Mouse (Mus musculus): ENCODE measurements at regions not wholly inside any gene's neighbourhood (a gene's known extent, or its start where the extent isn't known, plus 50 kb on each side); places are given as distances from the start of the nearest gene placed in this dataset.

- no peaks in the 10 kb centered on the region for H3K36me3 ChIP-seq
- DNase-seq (ENCODE audit: low spot score): no peak
- 72% methylated on average over 6 of the region's 6 CpGs for WGBS
- no peaks in the 10 kb centered on the region for H3K4me1 ChIP-seq
- no peak overlapping the region for H3K27ac ChIP-seq
- no peaks in the 10 kb centered on the region for H3K27me3 ChIP-seq (ENCODE audit: insufficient read depth, poor library complexity, severe bottlenecking)
- H3K9me3 ChIP-seq: no peaks in the 10 kb centered on the region
- H3K4me3 ChIP-seq: no peak overlapping the region
Observed at GRCm38 (mm10) chr14:110125936-110126710, 628.8 kb downstream of the Slitrk6 start.

- H3K27ac ChIP-seq: no peak overlapping the region
- 78% methylated on average over 3 of the region's 3 CpGs for WGBS
- no peak for DNase-seq (ENCODE audit: low spot score)
- no peaks in the 10 kb centered on the region for H3K9me3 ChIP-seq
- H3K36me3 ChIP-seq: no peaks in the 10 kb centered on the region
- H3K27me3 ChIP-seq (ENCODE audit: insufficient read depth, poor library complexity, severe bottlenecking): no peaks in the 10 kb centered on the region
- no peak overlapping the region for H3K4me3 ChIP-seq
- H3K4me1 ChIP-seq: no peaks in the 10 kb centered on the region
Observed at GRCm38 (mm10) chr14:110122710-110123109, 632.2 kb downstream of the Slitrk6 start.

- DNase-seq (ENCODE audit: low spot score): no peak
- Histone ChIP-seq H3K4me3 (no peak overlapping the region), H3K27ac (no peak overlapping the region), H3K27me3 (ENCODE audit: insufficient read depth, poor library complexity, severe bottlenecking) (no peaks in the 10 kb centered on the region), H3K36me3 (no peaks in the 10 kb centered on the region), H3K9me3 (no peaks in the 10 kb centered on the region), H3K4me1 (no peaks in the 10 kb centered on the region)
- 74% methylated on average over 4 of the region's 4 CpGs for WGBS
Observed at GRCm38 (mm10) chr14:110115578-110115977, 639.4 kb downstream of the Slitrk6 start.

DNA sequence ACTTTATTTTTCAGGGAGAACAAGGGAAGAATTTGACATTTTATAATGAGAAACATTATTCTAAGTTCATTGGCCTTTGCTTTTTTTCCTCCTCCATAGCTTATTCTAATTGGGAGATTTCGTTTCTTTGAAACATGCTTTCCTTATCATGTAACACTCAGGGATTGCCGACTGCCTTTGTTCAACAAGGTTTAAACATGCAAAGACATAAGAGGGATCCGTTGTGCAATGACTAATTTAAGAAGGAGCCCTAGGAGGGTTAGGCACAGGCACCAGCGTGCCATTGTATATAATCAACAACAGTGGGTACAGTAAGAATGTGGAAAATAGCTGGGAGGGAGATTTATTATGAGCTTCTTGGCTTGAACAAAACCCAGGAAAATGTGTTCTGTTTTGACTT is 654.1 kb downstream of the Slitrk6 start:
- WGBS: 74% methylated on average over 4 of the region's 4 CpGs
- Histone ChIP-seq H3K36me3 (no peaks in the 10 kb centered on the region), H3K27me3 (ENCODE audit: insufficient read depth, poor library complexity, severe bottlenecking) (no peaks in the 10 kb centered on the region), H3K9me3 (no peaks in the 10 kb centered on the region), H3K27ac (no peak overlapping the region), H3K4me3 (no peak overlapping the region), H3K4me1 (no peaks in the 10 kb centered on the region)
- no peak for DNase-seq (ENCODE audit: low spot score)

GRCm38 (mm10) chr14:110078351-110078750 is 676.6 kb downstream of the Slitrk6 start:
- H3K4me3 ChIP-seq: no peak overlapping the region
- H3K27me3 ChIP-seq (ENCODE audit: insufficient read depth, poor library complexity, severe bottlenecking): no peaks in the 10 kb centered on the region
- H3K4me1 ChIP-seq: no peaks in the 10 kb centered on the region
- no peak overlapping the region for H3K27ac ChIP-seq
- no peak for DNase-seq (ENCODE audit: low spot score)
- 85% methylated on average over 6 of the region's 6 CpGs for WGBS
- no peaks in the 10 kb centered on the region for H3K36me3 ChIP-seq
- no peaks in the 10 kb centered on the region for H3K9me3 ChIP-seq

GRCm38 (mm10) chr14:110047748-110048147 is 707.2 kb downstream of the Slitrk6 start:
- no peaks in the 10 kb centered on the region for H3K36me3 ChIP-seq
- DNase-seq (ENCODE audit: low spot score): no peak
- H3K27me3 ChIP-seq (ENCODE audit: insufficient read depth, poor library complexity, severe bottlenecking): no peaks in the 10 kb centered on the region
- H3K27ac ChIP-seq: no peak overlapping the region
- H3K4me3 ChIP-seq: no peak overlapping the region
- WGBS: 94% methylated on average over 3 of the region's 3 CpGs
- H3K4me1 ChIP-seq: no peaks in the 10 kb centered on the region
- H3K9me3 ChIP-seq: no peaks in the 10 kb centered on the region

DNA sequence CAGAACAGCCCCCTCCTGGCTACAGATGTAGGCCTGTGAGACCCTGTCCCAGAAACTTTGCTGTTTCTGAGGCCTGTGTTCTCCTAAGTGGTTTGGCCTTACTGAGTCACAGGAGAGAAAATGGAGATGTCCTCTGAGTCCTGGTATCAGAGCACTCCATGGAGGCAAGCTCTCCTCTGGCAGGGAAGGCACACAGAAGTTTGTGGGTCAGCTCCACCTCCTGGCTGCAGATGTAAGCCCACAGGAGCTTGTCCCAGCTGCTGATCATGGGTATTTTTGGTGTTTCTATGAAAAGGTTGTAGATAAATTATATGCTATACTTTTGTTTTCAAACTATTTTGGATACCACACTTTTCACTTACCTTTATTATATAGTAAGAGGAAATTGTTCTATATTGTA is 711.7 kb downstream of the Slitrk6 start:
- Histone ChIP-seq H3K4me1 (no peaks in the 10 kb centered on the region), H3K9me3 (no peaks in the 10 kb centered on the region), H3K4me3 (no peak overlapping the region), H3K27me3 (ENCODE audit: insufficient read depth, poor library complexity, severe bottlenecking) (no peaks in the 10 kb centered on the region), H3K27ac (no peak overlapping the region), H3K36me3 (no peaks in the 10 kb centered on the region)
- DNase-seq (ENCODE audit: low spot score): no peak

- no peaks in the 10 kb centered on the region for H3K36me3 ChIP-seq
- WGBS: 74% methylated on average over 3 of the region's 3 CpGs
Observed at GRCm38 (mm10) chr14:110021812-110022211, 733.1 kb downstream of the Slitrk6 start.

GRCm38 (mm10) chr14:110015126-110015525 is 739.8 kb downstream of the Slitrk6 start:
- H3K27me3 ChIP-seq (ENCODE audit: insufficient read depth, poor library complexity, severe bottlenecking): no peaks in the 10 kb centered on the region
- H3K4me1 ChIP-seq: no peaks in the 10 kb centered on the region
- H3K27ac ChIP-seq: no peak overlapping the region
- no peaks in the 10 kb centered on the region for H3K36me3 ChIP-seq
- H3K4me3 ChIP-seq: no peak overlapping the region
- no peaks in the 10 kb centered on the region for H3K9me3 ChIP-seq
- WGBS: 71% methylated on average over 2 of the region's 2 CpGs
- no peak for DNase-seq (ENCODE audit: low spot score)

More at GRCm38 (mm10) chr14:110021812-110022211, 733.1 kb downstream of the Slitrk6 start:
- H3K27me3 ChIP-seq (ENCODE audit: insufficient read depth, poor library complexity, severe bottlenecking): no peaks in the 10 kb centered on the region
- no peak overlapping the region for H3K4me3 ChIP-seq
- no peaks in the 10 kb centered on the region for H3K4me1 ChIP-seq
- H3K9me3 ChIP-seq: no peaks in the 10 kb centered on the region
- DNase-seq (ENCODE audit: low spot score): no peak
- H3K27ac ChIP-seq: no peak overlapping the region

GRCm38 (mm10) chr14:110013229-110013628 is 741.7 kb downstream of the Slitrk6 start:
- Histone ChIP-seq H3K4me3 (no peak overlapping the region), H3K4me1 (no peaks in the 10 kb centered on the region), H3K27me3 (ENCODE audit: insufficient read depth, poor library complexity, severe bottlenecking) (no peaks in the 10 kb centered on the region), H3K27ac (no peak overlapping the region), H3K36me3 (no peaks in the 10 kb centered on the region), H3K9me3 (no peaks in the 10 kb centered on the region)
- 82% methylated on average over 1 of the region's 1 CpGs for WGBS
- DNase-seq (ENCODE audit: low spot score): no peak

- no peaks in the 10 kb centered on the region for H3K9me3 ChIP-seq
- H3K4me1 ChIP-seq: no peaks in the 10 kb centered on the region
- no peak for DNase-seq (ENCODE audit: low spot score)
- no peaks in the 10 kb centered on the region for H3K27me3 ChIP-seq (ENCODE audit: insufficient read depth, poor library complexity, severe bottlenecking)
- 72% methylated on average over 6 of the region's 6 CpGs for WGBS
- H3K27ac ChIP-seq: no peak overlapping the region
- H3K36me3 ChIP-seq: no peaks in the 10 kb centered on the region
- H3K4me3 ChIP-seq: no peak overlapping the region
Observed at GRCm38 (mm10) chr14:110007159-110007558, 747.8 kb downstream of the Slitrk6 start.

- Histone ChIP-seq H3K9me3 (no peaks in the 10 kb centered on the region), H3K4me1 (no peaks in the 10 kb centered on the region), H3K27ac (no peak overlapping the region), H3K36me3 (no peaks in the 10 kb centered on the region), H3K4me3 (no peak overlapping the region), H3K27me3 (ENCODE audit: insufficient read depth, poor library complexity, severe bottlenecking) (no peaks in the 10 kb centered on the region)
- no peak for DNase-seq (ENCODE audit: low spot score)
- WGBS: 74% methylated on average over 4 of the region's 4 CpGs
Observed at GRCm38 (mm10) chr14:109985026-109985425, 769.9 kb downstream of the Slitrk6 start.

- Histone ChIP-seq H3K27me3 (ENCODE audit: insufficient read depth, poor library complexity, severe bottlenecking) (no peaks in the 10 kb centered on the region), H3K27ac (no peak overlapping the region), H3K4me3 (no peak overlapping the region), H3K36me3 (no peaks in the 10 kb centered on the region), H3K9me3 (no peaks in the 10 kb centered on the region), H3K4me1 (no peaks in the 10 kb centered on the region)
- no peak for DNase-seq (ENCODE audit: low spot score)
- WGBS: 78% methylated on average over 3 of the region's 3 CpGs
Observed at GRCm38 (mm10) chr14:109958008-109958407, 796.9 kb downstream of the Slitrk6 start.

DNA sequence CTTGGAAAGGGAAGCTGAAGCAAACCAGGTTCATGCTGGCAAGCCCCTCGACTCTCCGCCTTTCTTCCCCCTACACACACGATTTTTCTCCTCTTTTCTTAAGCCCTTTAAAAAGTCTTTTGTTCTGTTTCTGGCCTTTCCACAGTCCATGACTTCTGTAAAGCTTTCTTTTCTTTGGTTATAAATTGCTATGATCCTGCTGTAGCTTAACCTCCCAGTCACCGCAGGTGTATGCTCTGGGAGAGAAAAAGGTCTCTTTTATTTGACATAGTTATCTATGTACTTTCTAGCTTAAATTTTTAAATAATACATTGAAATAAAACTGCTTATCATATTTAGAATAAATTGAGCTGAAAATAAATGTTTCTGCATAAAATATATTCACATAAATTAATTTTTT is 813.0 kb downstream of the Slitrk6 start:
- DNase-seq (ENCODE audit: low spot score): no peak
- 94% methylated on average over 4 of the region's 4 CpGs for WGBS
- Histone ChIP-seq H3K4me1 (no peaks in the 10 kb centered on the region), H3K36me3 (no peaks in the 10 kb centered on the region), H3K27ac (no peak overlapping the region), H3K27me3 (ENCODE audit: insufficient read depth, poor library complexity, severe bottlenecking) (no peaks in the 10 kb centered on the region), H3K9me3 (no peaks in the 10 kb centered on the region), H3K4me3 (no peak overlapping the region)

All from heart, embryonic 10.5 days (tissue).